Mouse (Mus musculus): ENCODE measurements around the gene Tekt3. TPM values are rescaled to one million over a fixed set of nuclear protein-coding genes. Genes with fewer than 3 reads are reported as not detected.
A peak's percentile ranks its signal among the peaks of the same experiment; 100 is the strongest.

The Tekt3 gene
- polyA plus RNA-seq, 1 experiment from 2014 or later = not detected

DNA sequence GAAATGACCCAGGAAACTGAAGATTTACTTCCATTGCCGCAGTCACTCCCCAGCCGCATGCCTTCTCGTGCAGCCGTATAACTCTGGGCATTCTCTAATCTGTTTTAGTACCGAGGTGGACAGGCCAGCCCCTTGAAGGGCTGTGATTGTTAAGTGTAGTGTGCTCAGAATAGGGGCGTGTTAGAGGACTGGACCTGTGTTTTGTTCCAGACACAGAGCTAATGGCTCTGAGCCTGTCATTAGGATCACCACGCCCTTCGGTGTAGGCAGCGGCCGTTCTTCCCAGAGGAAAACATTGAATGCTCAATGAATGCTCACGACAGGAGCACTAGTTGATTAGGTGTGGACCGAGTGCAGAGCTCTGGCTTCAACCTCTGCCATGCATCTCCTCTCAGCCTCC is 68.4 kb downstream of the Tekt3 start:
- peaks cover 31% of the 10 kb centered on the region for H3K4me1 ChIP-seq
- peaks cover 64% of the 10 kb centered on the region for H3K27me3 ChIP-seq (replicated peaks)
- no peak overlapping the region for H3K27ac ChIP-seq
- 63% methylated on average over 12 of the region's 12 CpGs for WGBS
- ATAC-seq (replicated peaks) = no peak
- H3K9me3 ChIP-seq = no peaks in the 10 kb centered on the region
- no peak overlapping the region for H3K9ac ChIP-seq
- no peaks in the 10 kb centered on the region for H3K36me3 ChIP-seq (replicated peaks)
- H3K4me2 ChIP-seq = no peak overlapping the region
- no peak overlapping the region for H3K4me3 ChIP-seq

GRCm38 (mm10) chr11:63130497-63130896 is 69.0 kb downstream of the Tekt3 start:
- H3K9ac ChIP-seq = no peak overlapping the region
- no peak overlapping the region for H3K4me3 ChIP-seq
- H3K4me1 ChIP-seq = peaks cover 31% of the 10 kb centered on the region
- H3K27ac ChIP-seq = no peak overlapping the region
- no peaks in the 10 kb centered on the region for H3K36me3 ChIP-seq (replicated peaks)
- peaks cover 69% of the 10 kb centered on the region for H3K27me3 ChIP-seq (replicated peaks)
- no peak overlapping the region for H3K4me2 ChIP-seq
- H3K9me3 ChIP-seq = no peaks in the 10 kb centered on the region
- 54% methylated on average over 8 of the region's 8 CpGs for WGBS
- ATAC-seq (replicated peaks) = no peak

- peak overlapping the region; percentile 46 for H3K4me3 ChIP-seq
- no peak for ATAC-seq (replicated peaks)
- no peaks in the 10 kb centered on the region for H3K9me3 ChIP-seq
- H3K27me3 ChIP-seq (replicated peaks) = peaks cover 69% of the 10 kb centered on the region
- H3K9ac ChIP-seq = no peak overlapping the region
- 5% methylated on average over 33 of the region's 33 CpGs for WGBS
- no peak overlapping the region for H3K27ac ChIP-seq
- peaks cover 31% of the 10 kb centered on the region for H3K4me1 ChIP-seq
- peak overlapping the region; percentile 93 for H3K4me2 ChIP-seq
- H3K36me3 ChIP-seq (replicated peaks) = no peaks in the 10 kb centered on the region
These were observed 69.7 kb downstream of the Tekt3 start for GRCm38 (mm10) chr11:63131001-63131692.

DNA sequence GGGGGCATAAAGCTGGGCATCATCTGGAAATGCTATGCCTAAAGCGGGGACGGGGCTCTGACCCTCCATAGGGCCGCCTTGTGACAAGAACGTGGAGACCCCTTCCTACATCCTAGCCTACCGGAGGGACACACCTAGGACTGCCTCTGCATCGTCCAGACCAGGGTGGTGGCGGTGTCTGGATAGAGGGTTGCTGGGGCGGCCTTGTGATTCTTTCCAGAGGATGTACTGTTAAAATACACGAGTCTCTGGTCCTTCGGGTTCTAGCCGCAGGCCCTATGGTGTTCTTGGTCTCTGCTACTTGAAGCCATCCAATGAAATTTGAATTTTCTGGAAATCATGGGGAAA is 70.2 kb downstream of the Tekt3 start:
- 6% methylated on average over 11 of the region's 11 CpGs for WGBS
- no peak for ATAC-seq (replicated peaks)
- Histone ChIP-seq H3K4me1 (peaks cover 31% of the 10 kb centered on the region), H3K9me3 (no peaks in the 10 kb centered on the region), H3K27ac (no peak overlapping the region), H3K27me3 (replicated peaks) (peaks cover 69% of the 10 kb centered on the region), H3K36me3 (replicated peaks) (no peaks in the 10 kb centered on the region), H3K4me3 (peak overlapping the region; percentile 46), H3K4me2 (peak overlapping the region; percentile 93), H3K9ac (no peak overlapping the region)

DNA sequence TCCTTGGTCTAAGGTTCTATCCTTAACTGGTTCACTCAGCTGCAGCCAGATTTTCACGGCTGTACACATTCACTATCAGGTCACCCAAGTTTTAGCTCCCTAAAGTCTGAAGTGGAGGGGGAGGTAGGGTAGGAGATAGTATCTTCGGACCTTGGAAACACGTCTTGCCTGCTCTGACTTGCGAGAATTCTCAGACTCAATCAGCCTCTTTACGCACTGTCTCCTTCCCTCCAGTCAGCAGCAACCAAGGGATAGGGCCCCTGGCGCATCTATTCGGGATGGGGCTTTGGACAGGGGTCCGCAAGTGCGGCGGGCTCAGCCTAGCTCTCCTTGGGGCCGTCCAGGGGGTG is 70.7 kb downstream of the Tekt3 start:
- peak overlapping the region; percentile 46 for H3K4me3 ChIP-seq
- no peaks in the 10 kb centered on the region for H3K36me3 ChIP-seq (replicated peaks)
- WGBS = 2% methylated on average over 11 of the region's 11 CpGs
- H3K9ac ChIP-seq = peak overlapping the region; percentile 46
- no peaks in the 10 kb centered on the region for H3K9me3 ChIP-seq
- H3K4me2 ChIP-seq = peak overlapping the region; percentile 93
- H3K4me1 ChIP-seq = peaks cover 31% of the 10 kb centered on the region
- H3K27ac ChIP-seq = peak overlapping the region; percentile 32; the same call in 1 of the 2 replicates
- H3K27me3 ChIP-seq (replicated peaks) = peaks cover 69% of the 10 kb centered on the region
- ATAC-seq (replicated peaks) = 0 out of 2 replicates have a peak, but pooled peaks have one; percentile 9

GRCm38 (mm10) chr11:63132501-63133435 is 71.3 kb downstream of the Tekt3 start:
- Histone ChIP-seq H3K36me3 (replicated peaks) (no peaks in the 10 kb centered on the region), H3K4me1 (peaks cover 31% of the 10 kb centered on the region), H3K9ac (peak overlapping the region; percentile 46), H3K27ac (peak overlapping the region; percentile 32; the same call in 1 of the 2 replicates), H3K4me2 (peak overlapping the region; percentile 93), H3K9me3 (no peaks in the 10 kb centered on the region), H3K4me3 (peak overlapping the region; percentile 46), H3K27me3 (replicated peaks) (peaks cover 69% of the 10 kb centered on the region)
- peak; percentile 46 for ATAC-seq (replicated peaks)
- WGBS = 2% methylated on average over 65 of the region's 66 CpGs

DNA sequence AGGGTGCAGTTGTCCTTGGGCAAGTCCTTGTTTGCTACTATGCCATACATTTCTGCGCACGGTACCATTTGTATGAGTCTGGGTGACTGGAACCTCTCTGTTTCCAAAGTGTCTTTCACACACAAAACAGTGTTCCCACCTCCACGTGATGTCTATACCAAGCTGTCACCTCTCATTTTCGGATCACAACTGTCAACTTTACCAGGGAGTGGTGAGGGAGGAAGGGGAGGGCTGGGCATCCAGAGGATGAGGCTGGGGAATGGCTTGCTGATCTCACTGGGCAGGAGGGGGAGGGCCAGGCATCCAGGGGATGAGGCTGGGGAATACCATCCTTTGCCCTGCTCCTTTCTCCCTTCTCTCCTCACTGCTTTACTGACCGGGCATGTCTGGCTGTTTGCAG is 72.6 kb downstream of the Tekt3 start:
- H3K9ac ChIP-seq = no peak overlapping the region
- H3K4me1 ChIP-seq = peaks cover 31% of the 10 kb centered on the region
- H3K4me2 ChIP-seq = no peak overlapping the region
- H3K27me3 ChIP-seq (replicated peaks) = peaks cover 62% of the 10 kb centered on the region
- no peak for ATAC-seq (replicated peaks)
- 78% methylated on average over 5 of the region's 5 CpGs for WGBS
- H3K4me3 ChIP-seq = no peak overlapping the region; the same call in 1 of the 2 replicates
- H3K9me3 ChIP-seq = no peaks in the 10 kb centered on the region
- H3K27ac ChIP-seq = no peak overlapping the region
- no peaks in the 10 kb centered on the region for H3K36me3 ChIP-seq (replicated peaks)

DNA sequence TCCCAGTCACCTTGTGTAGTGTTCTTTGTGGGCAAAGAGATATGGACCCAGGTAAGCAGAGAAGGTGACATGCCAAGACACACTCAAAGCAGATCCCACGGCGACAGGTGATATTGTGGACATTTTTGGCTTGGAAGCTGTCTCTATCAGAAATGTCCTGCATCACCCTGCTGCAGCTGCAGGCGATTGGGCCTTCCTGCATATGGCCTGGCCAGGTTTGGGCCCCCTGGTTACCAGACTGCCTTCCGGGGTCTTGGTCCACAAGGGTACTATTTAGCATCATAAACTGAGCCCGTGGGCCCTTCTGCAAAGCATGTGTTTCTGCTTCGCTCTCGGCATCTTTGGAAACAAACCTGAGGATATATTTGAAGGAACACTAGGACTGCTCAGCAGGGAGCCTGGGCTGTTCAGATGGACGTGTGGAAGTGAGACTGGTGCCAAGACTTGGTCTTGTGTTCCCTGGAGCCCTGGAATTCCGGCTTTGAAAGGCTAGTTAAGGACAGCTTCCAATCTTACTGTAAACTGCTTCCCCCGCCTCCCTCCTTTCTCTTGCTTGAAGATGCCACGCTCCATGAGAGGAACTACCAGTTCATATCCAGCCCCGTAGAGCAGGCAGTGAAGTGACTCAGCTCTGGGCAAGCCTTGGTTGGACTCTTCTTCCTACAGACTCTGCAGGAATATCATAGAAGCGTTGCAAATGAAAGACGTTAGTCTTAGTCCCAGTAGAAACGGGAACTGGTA is 73.5 kb downstream of the Tekt3 start:
- Histone ChIP-seq H3K27ac (no peak overlapping the region), H3K27me3 (replicated peaks) (peaks cover 53% of the 10 kb centered on the region), H3K36me3 (replicated peaks) (no peaks in the 10 kb centered on the region), H3K4me3 (no peak overlapping the region), H3K4me1 (peaks cover 31% of the 10 kb centered on the region), H3K9ac (no peak overlapping the region), H3K9me3 (no peaks in the 10 kb centered on the region), H3K4me2 (no peak overlapping the region)
- WGBS = 71% methylated on average over 15 of the region's 15 CpGs
- ATAC-seq (replicated peaks) = no peak

DNA sequence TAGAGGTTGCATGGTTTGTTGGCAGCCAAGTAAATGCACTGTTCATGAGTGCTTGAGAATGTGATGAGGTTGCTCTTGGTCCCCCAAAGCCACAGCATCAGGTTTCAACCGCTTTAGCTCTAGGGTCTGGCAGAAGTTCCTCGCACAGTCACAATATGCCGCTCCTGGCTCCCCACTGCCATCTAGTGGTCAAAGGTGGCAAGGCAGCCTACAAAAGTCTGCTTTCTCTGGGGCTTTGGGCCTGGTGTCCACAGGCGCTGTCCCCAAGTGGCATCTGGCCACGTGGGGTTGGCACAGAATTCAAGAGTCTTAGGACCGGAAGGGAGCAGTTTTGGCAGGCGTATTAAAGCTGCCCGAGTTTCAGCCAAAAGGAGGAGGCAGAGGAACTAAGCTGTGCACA is 74.2 kb downstream of the Tekt3 start:
- Histone ChIP-seq H3K9me3 (no peaks in the 10 kb centered on the region), H3K9ac (no peak overlapping the region), H3K4me1 (peaks cover 27% of the 10 kb centered on the region), H3K4me2 (no peak overlapping the region), H3K4me3 (no peak overlapping the region), H3K27ac (no peak overlapping the region), H3K27me3 (replicated peaks) (peaks cover 46% of the 10 kb centered on the region), H3K36me3 (replicated peaks) (no peaks in the 10 kb centered on the region)
- peak; percentile 71 for ATAC-seq (replicated peaks)
- 2% methylated on average over 8 of the region's 8 CpGs for WGBS

DNA sequence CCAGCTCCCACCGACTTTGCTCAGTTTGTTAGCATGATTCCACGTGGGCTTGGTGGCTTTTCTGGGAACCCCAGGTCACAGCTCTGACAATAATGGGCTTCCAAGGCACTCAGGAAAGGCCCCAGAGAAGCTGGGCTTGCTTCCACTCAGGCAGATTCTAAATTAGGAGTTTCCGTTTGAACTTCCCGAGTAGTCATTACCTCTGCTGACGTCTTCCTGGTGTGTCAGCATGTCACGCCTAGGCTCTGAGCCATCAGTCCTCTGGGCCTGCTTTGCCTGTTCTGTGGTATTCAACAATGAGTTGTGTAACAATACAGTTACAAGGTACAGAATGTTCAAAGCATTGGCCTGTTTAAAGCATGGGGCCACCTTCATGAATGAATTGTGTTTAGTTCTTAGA is 74.8 kb downstream of the Tekt3 start:
- ATAC-seq (replicated peaks) = no peak
- H3K36me3 ChIP-seq (replicated peaks) = no peaks in the 10 kb centered on the region
- H3K4me2 ChIP-seq = no peak overlapping the region
- H3K9ac ChIP-seq = no peak overlapping the region
- no peaks in the 10 kb centered on the region for H3K9me3 ChIP-seq
- WGBS = 81% methylated on average over 6 of the region's 6 CpGs
- peaks cover 22% of the 10 kb centered on the region for H3K4me1 ChIP-seq
- no peak overlapping the region for H3K4me3 ChIP-seq
- peaks cover 40% of the 10 kb centered on the region for H3K27me3 ChIP-seq (replicated peaks)
- no peak overlapping the region for H3K27ac ChIP-seq

GRCm38 (mm10) chr11:63136836-63137416 is 75.5 kb downstream of the Tekt3 start:
- H3K9ac ChIP-seq = no peak overlapping the region
- 58% methylated on average over 4 of the region's 4 CpGs for WGBS
- H3K4me1 ChIP-seq = peaks cover 14% of the 10 kb centered on the region
- H3K4me3 ChIP-seq = no peak overlapping the region
- no peak overlapping the region for H3K4me2 ChIP-seq
- no peaks in the 10 kb centered on the region for H3K36me3 ChIP-seq (replicated peaks)
- H3K27me3 ChIP-seq (replicated peaks) = peaks cover 33% of the 10 kb centered on the region
- H3K9me3 ChIP-seq = no peaks in the 10 kb centered on the region
- no peak overlapping the region for H3K27ac ChIP-seq
- ATAC-seq (replicated peaks) = no peak

DNA sequence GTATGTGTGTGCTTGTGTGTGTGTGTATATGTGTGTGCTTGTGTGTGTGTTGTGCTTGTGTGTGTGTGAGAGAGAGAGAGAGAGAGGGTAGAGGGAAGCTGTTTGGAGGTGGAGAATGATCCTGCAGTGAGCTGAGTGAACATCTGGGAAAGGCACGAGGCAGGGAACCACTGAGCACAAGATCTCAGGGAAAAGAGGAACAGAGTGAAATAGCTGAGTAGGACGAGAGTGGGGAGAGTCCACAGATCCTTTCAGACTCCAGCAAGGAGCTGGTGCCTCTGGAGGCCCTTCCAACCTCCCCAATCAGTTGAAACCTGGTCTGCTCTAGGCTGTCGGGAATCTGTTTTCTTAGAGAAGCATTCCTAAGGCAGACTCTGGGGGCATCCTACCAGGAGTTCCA is 77.3 kb downstream of the Tekt3 start:
- Histone ChIP-seq H3K36me3 (replicated peaks) (no peaks in the 10 kb centered on the region), H3K4me1 (no peaks in the 10 kb centered on the region), H3K4me3 (no peak overlapping the region), H3K27ac (no peak overlapping the region), H3K9ac (no peak overlapping the region), H3K9me3 (no peaks in the 10 kb centered on the region), H3K27me3 (replicated peaks) (peaks cover 16% of the 10 kb centered on the region), H3K4me2 (no peak overlapping the region)
- 66% methylated on average over 3 of the region's 3 CpGs for WGBS
- ATAC-seq (replicated peaks) = no peak
